Mouse (Mus musculus): ENCODE results near the gene Atp9a. TPM values are rescaled to one million over a fixed set of nuclear protein-coding genes. Genes with fewer than 3 reads are reported as not detected.
"Not testable (repeated sequence)": the region's sequence is repeated elsewhere in the genome, so short reads cannot be mapped to it uniquely, and the experiment has no call there.

The Atp9a gene
- polyA plus RNA-seq, 1 experiment from 2014 or later = 60.4 TPM

- WGBS = 1% methylated on average over 32 of the region's 32 CpGs
- Histone ChIP-seq H3K4me2 (peak overlapping the region; percentile 93), H3K4me1 (replicated peaks) (peaks cover 36% of the 10 kb centered on the region), H3K9ac (peak overlapping the region; percentile 74), H3K9me3 (no peaks in the 10 kb centered on the region), H3K36me3 (no peaks in the 10 kb centered on the region), H3K4me3 (peak overlapping the region; percentile 54), H3K27ac (no peak overlapping the region), H3K27me3 (peaks cover 69% of the 10 kb centered on the region)
- ATAC-seq (ENCODE audit: low FRiP score) = no peak
These were observed 23.0 kb upstream of the Atp9a start for GRCm38 (mm10) chr2:168765065-168765681.

- Histone ChIP-seq H3K27ac (no peak overlapping the region), H3K9ac (no peak overlapping the region), H3K4me2 (peak overlapping the region; percentile 93; the same call in 1 of the 2 replicates), H3K27me3 (peaks cover 62% of the 10 kb centered on the region), H3K4me3 (no peak overlapping the region), H3K4me1 (replicated peaks) (peaks cover 36% of the 10 kb centered on the region), H3K9me3 (no peaks in the 10 kb centered on the region), H3K36me3 (no peaks in the 10 kb centered on the region)
- no peak for ATAC-seq (ENCODE audit: low FRiP score)
- WGBS = 6% methylated on average over 9 of the region's 9 CpGs
These were observed 22.3 kb upstream of the Atp9a start for GRCm38 (mm10) chr2:168764460-168764867.

- peaks cover 56% of the 10 kb centered on the region for H3K27me3 ChIP-seq
- H3K27ac ChIP-seq = no peak overlapping the region
- no peak overlapping the region for H3K4me2 ChIP-seq
- 8% methylated on average over 7 of the region's 7 CpGs for WGBS
- H3K4me1 ChIP-seq (replicated peaks) = peaks cover 36% of the 10 kb centered on the region
- no peak for ATAC-seq (ENCODE audit: low FRiP score)
- H3K9ac ChIP-seq = no peak overlapping the region
- no peaks in the 10 kb centered on the region for H3K36me3 ChIP-seq
- no peaks in the 10 kb centered on the region for H3K9me3 ChIP-seq
- H3K4me3 ChIP-seq = no peak overlapping the region
These were observed 21.6 kb upstream of the Atp9a start for GRCm38 (mm10) chr2:168763785-168764184.

GRCm38 (mm10) chr2:168762411-168762815, 20.2 kb upstream of the Atp9a start:
- peaks cover 36% of the 10 kb centered on the region for H3K4me1 ChIP-seq (replicated peaks)

GRCm38 (mm10) chr2:168761954-168762353, 19.7 kb upstream of the Atp9a start:
- peaks cover 32% of the 10 kb centered on the region for H3K4me1 ChIP-seq (replicated peaks)
- H3K36me3 ChIP-seq = no peaks in the 10 kb centered on the region
- peak overlapping the region; percentile 19 for H3K4me3 ChIP-seq
- H3K9ac ChIP-seq = peak overlapping the region; percentile 40
- H3K27ac ChIP-seq = peak overlapping the region; percentile 10; the same call in 1 of the 2 replicates
- 17% methylated on average over 4 of the region's 4 CpGs for WGBS
- H3K9me3 ChIP-seq = no peaks in the 10 kb centered on the region
- no peak for ATAC-seq (ENCODE audit: low FRiP score)
- H3K27me3 ChIP-seq = peaks cover 38% of the 10 kb centered on the region
- H3K4me2 ChIP-seq = peak overlapping the region; percentile 42

More at GRCm38 (mm10) chr2:168762411-168762815, 20.2 kb upstream of the Atp9a start:
- Histone ChIP-seq H3K4me3 (peak overlapping the region; percentile 19), H3K27me3 (peaks cover 42% of the 10 kb centered on the region), H3K4me2 (peak overlapping the region; percentile 42), H3K9me3 (no peaks in the 10 kb centered on the region), H3K9ac (peak overlapping the region; percentile 40), H3K36me3 (no peaks in the 10 kb centered on the region), H3K27ac (peak overlapping the region; percentile 10; the same call in 1 of the 2 replicates)
- 1% methylated on average over 12 of the region's 12 CpGs for WGBS
- no peak for ATAC-seq (ENCODE audit: low FRiP score)

GRCm38 (mm10) chr2:168761141-168761540, 18.9 kb upstream of the Atp9a start:
- 89% methylated on average over 9 of the region's 9 CpGs for WGBS
- no peak overlapping the region for H3K4me3 ChIP-seq
- H3K9ac ChIP-seq = no peak overlapping the region
- H3K9me3 ChIP-seq = no peaks in the 10 kb centered on the region
- peaks cover 24% of the 10 kb centered on the region for H3K4me1 ChIP-seq (replicated peaks)
- peaks cover 31% of the 10 kb centered on the region for H3K27me3 ChIP-seq
- H3K36me3 ChIP-seq = peaks cover under 1% of the 10 kb centered on the region; the same call in 1 of the 2 replicates
- ATAC-seq (ENCODE audit: low FRiP score) = no peak
- no peak overlapping the region for H3K4me2 ChIP-seq
- no peak overlapping the region for H3K27ac ChIP-seq

GRCm38 (mm10) chr2:168744406-168744805, 2.2 kb upstream of the Atp9a start:
- H3K36me3 ChIP-seq; H3K27me3 ChIP-seq; H3K4me2 ChIP-seq; H3K4me3 ChIP-seq; ATAC-seq (ENCODE audit: low FRiP score); H3K27ac ChIP-seq; H3K9me3 ChIP-seq; H3K9ac ChIP-seq: not testable (repeated sequence)
- peaks cover 11% of the 10 kb centered on the region for H3K4me1 ChIP-seq (replicated peaks)
- WGBS = 93% methylated on average over 10 of the region's 10 CpGs

- WGBS = 21% methylated on average over 7 of the region's 7 CpGs
- peaks cover 11% of the 10 kb centered on the region for H3K4me1 ChIP-seq (replicated peaks)
- H3K36me3 ChIP-seq = no peaks in the 10 kb centered on the region; the same call in 1 of the 2 replicates
- ATAC-seq (ENCODE audit: low FRiP score) = no peak
- H3K4me3 ChIP-seq = peak overlapping the region; percentile 92
- H3K4me2 ChIP-seq = peak overlapping the region; percentile 60
- H3K9me3 ChIP-seq = no peaks in the 10 kb centered on the region
- peak overlapping the region; percentile 96; the same call in 1 of the 2 replicates for H3K9ac ChIP-seq
- peak overlapping the region; percentile 97 for H3K27ac ChIP-seq
- H3K27me3 ChIP-seq = 0 out of 2 replicates have a peak, but pooled peaks cover 3% of the 10 kb centered on the region
These were observed 440 bp upstream of the Atp9a start for GRCm38 (mm10) chr2:168742649-168743048.

GRCm38 (mm10) chr2:168741273-168742058, 743 bp downstream of the Atp9a start:
- ATAC-seq (ENCODE audit: low FRiP score) = peak; percentile 84
- Histone ChIP-seq H3K4me2 (peak overlapping the region; percentile 60), H3K4me1 (replicated peaks) (peaks cover 11% of the 10 kb centered on the region), H3K9me3 (no peaks in the 10 kb centered on the region), H3K9ac (peak overlapping the region; percentile 96), H3K27ac (peak overlapping the region; percentile 97), H3K27me3 (0 out of 2 replicates have a peak, but pooled peaks cover 3% of the 10 kb centered on the region), H3K4me3 (peak overlapping the region; percentile 92), H3K36me3 (no peaks in the 10 kb centered on the region; the same call in 1 of the 2 replicates)
- WGBS = under 1% methylated on average over 47 of the region's 108 CpGs

GRCm38 (mm10) chr2:168740496-168740895, 1.7 kb downstream of the Atp9a start:
- H3K9me3 ChIP-seq = no peaks in the 10 kb centered on the region
- H3K36me3 ChIP-seq = no peaks in the 10 kb centered on the region; the same call in 1 of the 2 replicates
- H3K27me3 ChIP-seq = 0 out of 2 replicates have a peak, but pooled peaks cover 3% of the 10 kb centered on the region
- peak overlapping the region; percentile 96 for H3K9ac ChIP-seq
- WGBS = 85% methylated on average over 10 of the region's 10 CpGs
- peak overlapping the region; percentile 92 for H3K4me3 ChIP-seq
- peaks cover 11% of the 10 kb centered on the region for H3K4me1 ChIP-seq (replicated peaks)
- H3K27ac ChIP-seq = peak overlapping the region; percentile 97
- no peak for ATAC-seq (ENCODE audit: low FRiP score)
- H3K4me2 ChIP-seq = peak overlapping the region; percentile 60

- H3K4me1 ChIP-seq (replicated peaks) = peaks cover 16% of the 10 kb centered on the region
- no peaks in the 10 kb centered on the region; the same call in 1 of the 2 replicates for H3K36me3 ChIP-seq
- no peak overlapping the region for H3K4me3 ChIP-seq
- no peak overlapping the region for H3K27ac ChIP-seq
- H3K9ac ChIP-seq = no peak overlapping the region
- ATAC-seq (ENCODE audit: low FRiP score) = no peak
- 96% methylated on average over 1 of the region's 1 CpGs for WGBS
- no peaks in the 10 kb centered on the region for H3K9me3 ChIP-seq
- H3K27me3 ChIP-seq = 0 out of 2 replicates have a peak, but pooled peaks cover under 1% of the 10 kb centered on the region
- H3K4me2 ChIP-seq = no peak overlapping the region
These were observed 3.4 kb downstream of the Atp9a start for GRCm38 (mm10) chr2:168738854-168739253.

- H3K4me3 ChIP-seq = no peak overlapping the region
- H3K36me3 ChIP-seq = no peaks in the 10 kb centered on the region; the same call in 1 of the 2 replicates
- no peak overlapping the region for H3K27ac ChIP-seq
- H3K4me2 ChIP-seq = no peak overlapping the region
- H3K9me3 ChIP-seq = no peaks in the 10 kb centered on the region
- no peak for ATAC-seq (ENCODE audit: low FRiP score)
- 89% methylated on average over 10 of the region's 10 CpGs for WGBS
- no peak overlapping the region for H3K9ac ChIP-seq
- peaks cover 17% of the 10 kb centered on the region for H3K4me1 ChIP-seq (replicated peaks)
- H3K27me3 ChIP-seq = no peaks in the 10 kb centered on the region
These were observed 4.3 kb downstream of the Atp9a start for GRCm38 (mm10) chr2:168737878-168738277.
